Mouse (Mus musculus) limb, embryonic 10.5 days (tissue): Measurements from ENCODE around the gene Nprl2. TPM values are rescaled to one million over a fixed set of nuclear protein-coding genes. Genes with fewer than 3 reads are reported as not detected.

Source experiments
- DNase-seq: peaks from one replicate; pipeline ENCODE4 v3.0.0-alpha.2; 2017; ENCODE audit warnings: low spot score
- H3K27ac ChIP-seq: fragments of 300-500 bp; sonication (generic); 2 replicates; pipeline ENCODE4 v1.5.1; 2016; ENCODE audit warnings: mild to moderate bottlenecking
- H3K27me3 ChIP-seq: fragments of 300-500 bp; sonication (generic); 2 replicates; pipeline ENCODE4 v1.6.1; 2016; ENCODE audit warnings: low read depth, mild to moderate bottlenecking; ENCODE audit not compliant: poor library complexity, severe bottlenecking
- H3K36me3 ChIP-seq: fragments of 300-500 bp; sonication (generic); 2 replicates; pipeline ENCODE4 v1.6.1; 2016; ENCODE audit warnings: mild to moderate bottlenecking, moderate library complexity
- H3K4me1 ChIP-seq: fragments of 300-500 bp; sonication (generic); 2 replicates; pipeline ENCODE4 v1.6.1; 2016
- H3K4me3 ChIP-seq: fragments of 300-500 bp; sonication (generic); 2 replicates; pipeline ENCODE4 v1.5.1; 2016; ENCODE audit warnings: mild to moderate bottlenecking, moderate library complexity
- H3K9me3 ChIP-seq: fragments of 300-500 bp; sonication (generic); replicated peaks from 2 replicates; pipeline ENCODE4 v1.6.1; 2016; ENCODE audit warnings: mild to moderate bottlenecking
- WGBS: fragments of 180-500 bp; shearing (Covaris S2); methylation state at CpG from one replicate; pipeline ENCODE4 v1.1.7; 2016; 5-methylcytosine and 5-hydroxymethylcytosine counted together
- polyA plus RNA-seq: library from polyadenylated mRNA; unstranded; fragments of >200 nt; fragmentation: Nextera tagmentation; extraction: Ambion mirVana; gene quantifications from 2 replicates; pipeline ENCODE4 v1.2.1, GENCODE M21; 2016

Nprl2 gene
- polyA plus RNA-seq, 1 experiment from 2014 or later, result 37.3 TPM

GRCm38 (mm10) chr9:107577871-107578270 is 35.8 kb downstream of the Nprl2 start:
- no peak for DNase-seq
- Histone ChIP-seq H3K27ac (0 out of 2 replicates have a peak overlapping the region, but pooled peaks have one; percentile 11), H3K4me1 (peaks cover 60% of the 10 kb centered on the region), H3K9me3 (no peaks in the 10 kb centered on the region), H3K4me3 (peak overlapping the region; percentile 46), H3K27me3 (no peaks in the 10 kb centered on the region), H3K36me3 (peaks cover 43% of the 10 kb centered on the region)
- WGBS, result 95% methylated on average over 10 of the region's 10 CpGs

- peaks cover 64% of the 10 kb centered on the region for H3K4me1 ChIP-seq
- 86% methylated on average over 3 of the region's 3 CpGs for WGBS
Observed at GRCm38 (mm10) chr9:107578587-107578986, 36.6 kb downstream of the Nprl2 start, which contains the start of gene Naa80. Naa80 (plus strand) TSS chr9:107578887.

GRCm38 (mm10) chr9:107579023-107579900 is 37.2 kb downstream of the Nprl2 start:
- no peak for DNase-seq
- WGBS, result 96% methylated on average over 14 of the region's 14 CpGs
- Histone ChIP-seq H3K4me3 (peak overlapping the region; percentile 61), H3K36me3 (peaks cover 44% of the 10 kb centered on the region), H3K27ac (peak overlapping the region; percentile 89), H3K4me1 (peaks cover 64% of the 10 kb centered on the region), H3K27me3 (no peaks in the 10 kb centered on the region), H3K9me3 (no peaks in the 10 kb centered on the region)

More at GRCm38 (mm10) chr9:107578587-107578986, 36.6 kb downstream of the Nprl2 start, which contains the start of gene Naa80:
- Histone ChIP-seq H3K4me3 (peak within 1 kb of the TSS; percentile 61), H3K9me3 (no peaks in the 10 kb centered on the region), H3K27ac (peak within 1 kb of the TSS; percentile 89), H3K27me3 (no peaks in the 10 kb centered on the region), H3K36me3 (peaks cover 43% of the 10 kb centered on the region)
- no peak for DNase-seq

GRCm38 (mm10) chr9:107580501-107581317 is 38.7 kb downstream of the Nprl2 start, which contains the start of gene Hyal3:
Hyal3 (plus strand) TSS chr9:107580818.
- peak within 1 kb of the TSS; percentile 61 for H3K4me3 ChIP-seq
- DNase-seq, result peak; percentile 78
- peaks cover 60% of the 10 kb centered on the region for H3K4me1 ChIP-seq
- peak within 1 kb of the TSS; percentile 89 for H3K27ac ChIP-seq
- peaks cover 35% of the 10 kb centered on the region for H3K36me3 ChIP-seq
- H3K9me3 ChIP-seq, result no peaks in the 10 kb centered on the region
- H3K27me3 ChIP-seq, result no peaks in the 10 kb centered on the region
- WGBS, result under 1% methylated on average over 32 of the region's 32 CpGs

- 80% methylated on average over 4 of the region's 4 CpGs for WGBS
- H3K4me3 ChIP-seq, result peak overlapping the region; percentile 61
- no peak for DNase-seq
- peaks cover 57% of the 10 kb centered on the region for H3K4me1 ChIP-seq
- peak overlapping the region; percentile 89 for H3K27ac ChIP-seq
- H3K36me3 ChIP-seq, result peaks cover 35% of the 10 kb centered on the region
- H3K27me3 ChIP-seq, result no peaks in the 10 kb centered on the region
- H3K9me3 ChIP-seq, result no peaks in the 10 kb centered on the region
Observed at GRCm38 (mm10) chr9:107581584-107581983, 39.6 kb downstream of the Nprl2 start.

GRCm38 (mm10) chr9:107582509-107583062 is 40.6 kb downstream of the Nprl2 start:
- Histone ChIP-seq H3K27ac (no peak overlapping the region), H3K36me3 (peaks cover 35% of the 10 kb centered on the region), H3K9me3 (no peaks in the 10 kb centered on the region), H3K4me1 (peaks cover 48% of the 10 kb centered on the region), H3K4me3 (0 out of 2 replicates have a peak overlapping the region, but pooled peaks have one; percentile 2), H3K27me3 (no peaks in the 10 kb centered on the region)
- DNase-seq, result no peak
- WGBS, result 91% methylated on average over 7 of the region's 7 CpGs

GRCm38 (mm10) chr9:107583174-107583573 is 41.1 kb downstream of the Nprl2 start:
- H3K4me3 ChIP-seq, result no peak overlapping the region
- peaks cover 33% of the 10 kb centered on the region for H3K36me3 ChIP-seq
- no peaks in the 10 kb centered on the region for H3K27me3 ChIP-seq
- WGBS, result 95% methylated on average over 14 of the region's 14 CpGs
- no peak for DNase-seq
- H3K4me1 ChIP-seq, result peaks cover 48% of the 10 kb centered on the region
- H3K9me3 ChIP-seq, result no peaks in the 10 kb centered on the region
- no peak overlapping the region for H3K27ac ChIP-seq

- no peak for DNase-seq
- Histone ChIP-seq H3K9me3 (no peaks in the 10 kb centered on the region), H3K36me3 (peaks cover 49% of the 10 kb centered on the region), H3K27me3 (no peaks in the 10 kb centered on the region), H3K4me3 (no peak overlapping the region), H3K27ac (peak overlapping the region; percentile 38; the same call in 1 of the 2 replicates), H3K4me1 (peaks cover 30% of the 10 kb centered on the region)
- 89% methylated on average over 5 of the region's 5 CpGs for WGBS
Observed at GRCm38 (mm10) chr9:107586504-107586903, 44.5 kb downstream of the Nprl2 start.

- peak within 1 kb of the TSS; percentile 80 for H3K27ac ChIP-seq
- H3K36me3 ChIP-seq, result peaks cover 56% of the 10 kb centered on the region
- no peaks in the 10 kb centered on the region for H3K27me3 ChIP-seq
- 15% methylated on average over 46 of the region's 46 CpGs for WGBS
- DNase-seq, result peak; percentile 91
- H3K9me3 ChIP-seq, result no peaks in the 10 kb centered on the region
- peaks cover 25% of the 10 kb centered on the region for H3K4me1 ChIP-seq
- peak within 1 kb of the TSS; percentile 70 for H3K4me3 ChIP-seq
Observed at GRCm38 (mm10) chr9:107586974-107587832, 45.2 kb downstream of the Nprl2 start, which contains the start of gene Ifrd2. Ifrd2 (plus strand) TSS chr9:107587642.

- Histone ChIP-seq H3K27ac (peak overlapping the region; percentile 80), H3K27me3 (no peaks in the 10 kb centered on the region), H3K4me1 (peaks cover 26% of the 10 kb centered on the region), H3K4me3 (peak overlapping the region; percentile 70), H3K36me3 (peaks cover 59% of the 10 kb centered on the region), H3K9me3 (no peaks in the 10 kb centered on the region)
- WGBS, result 5% methylated on average over 33 of the region's 33 CpGs
- DNase-seq, result no peak
Observed at GRCm38 (mm10) chr9:107587833-107588639, 46.0 kb downstream of the Nprl2 start.

GRCm38 (mm10) chr9:107590058-107590772 is 48.2 kb downstream of the Nprl2 start:
- no peak for DNase-seq
- no peaks in the 10 kb centered on the region for H3K9me3 ChIP-seq
- H3K36me3 ChIP-seq, result peaks cover 62% of the 10 kb centered on the region
- peaks cover 39% of the 10 kb centered on the region for H3K4me1 ChIP-seq
- WGBS, result 89% methylated on average over 25 of the region's 25 CpGs
- H3K4me3 ChIP-seq, result no peak overlapping the region
- no peak overlapping the region for H3K27ac ChIP-seq
- H3K27me3 ChIP-seq, result no peaks in the 10 kb centered on the region
